Mouse (Mus musculus): ENCODE measurements at regions not wholly inside any gene's neighbourhood (a gene's known extent, or its start where the extent isn't known, plus 50 kb on each side); places are given as distances from the start of the nearest gene placed in this dataset.
"Not testable (repeated sequence)": the region's sequence is repeated elsewhere in the genome, so short reads cannot be mapped to it uniquely, and the experiment has no call there.

DNA sequence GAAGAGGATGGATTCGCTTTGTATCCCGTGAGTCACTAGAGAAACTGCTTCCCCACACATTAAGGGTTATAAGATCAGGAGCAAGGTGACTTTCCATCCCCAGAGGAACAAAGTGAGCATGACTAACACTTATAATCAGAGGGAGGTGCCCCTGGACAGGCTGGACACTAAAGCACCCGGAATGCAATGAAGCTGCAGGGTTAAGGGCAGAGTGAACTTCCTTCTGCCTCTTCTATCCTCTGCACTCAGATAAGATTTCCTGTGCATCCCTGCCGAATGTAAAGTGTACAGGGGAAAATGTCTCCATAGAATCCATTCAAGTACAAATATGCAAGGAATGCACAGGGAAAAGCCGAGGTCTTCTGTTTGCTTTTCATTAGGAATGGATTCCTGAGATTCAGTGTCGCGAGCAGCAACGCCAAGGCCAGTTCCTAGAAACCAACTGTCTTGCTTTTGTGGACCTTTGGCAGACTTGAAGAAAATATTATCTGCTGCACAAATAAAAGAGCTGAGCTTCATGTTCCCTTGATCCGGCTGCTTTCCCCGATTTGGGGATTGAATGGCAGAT lies 58.5 kb upstream of the Fbxl7 start:
- no peak for DNase-seq

DNA sequence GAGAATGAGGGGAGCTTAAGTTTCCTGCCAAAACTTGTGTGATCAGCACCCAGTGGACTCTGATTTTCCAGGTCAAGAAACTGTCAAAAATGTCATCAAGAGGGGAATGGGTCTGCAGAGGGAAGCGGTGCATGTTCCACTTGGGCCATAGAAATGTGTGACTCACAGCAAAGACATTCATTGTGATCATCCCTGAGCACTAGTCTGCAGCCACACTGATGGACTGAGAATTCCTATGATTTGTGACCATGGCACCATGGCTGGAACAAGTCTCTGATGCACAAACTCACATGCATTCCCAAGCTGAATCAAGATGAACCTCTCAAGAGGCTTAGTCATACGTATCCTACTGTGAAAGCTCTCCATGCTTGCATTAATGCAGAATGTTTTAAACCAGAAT lies 63.6 kb upstream of the Fbxl7 start:
- no peak for DNase-seq

DNA sequence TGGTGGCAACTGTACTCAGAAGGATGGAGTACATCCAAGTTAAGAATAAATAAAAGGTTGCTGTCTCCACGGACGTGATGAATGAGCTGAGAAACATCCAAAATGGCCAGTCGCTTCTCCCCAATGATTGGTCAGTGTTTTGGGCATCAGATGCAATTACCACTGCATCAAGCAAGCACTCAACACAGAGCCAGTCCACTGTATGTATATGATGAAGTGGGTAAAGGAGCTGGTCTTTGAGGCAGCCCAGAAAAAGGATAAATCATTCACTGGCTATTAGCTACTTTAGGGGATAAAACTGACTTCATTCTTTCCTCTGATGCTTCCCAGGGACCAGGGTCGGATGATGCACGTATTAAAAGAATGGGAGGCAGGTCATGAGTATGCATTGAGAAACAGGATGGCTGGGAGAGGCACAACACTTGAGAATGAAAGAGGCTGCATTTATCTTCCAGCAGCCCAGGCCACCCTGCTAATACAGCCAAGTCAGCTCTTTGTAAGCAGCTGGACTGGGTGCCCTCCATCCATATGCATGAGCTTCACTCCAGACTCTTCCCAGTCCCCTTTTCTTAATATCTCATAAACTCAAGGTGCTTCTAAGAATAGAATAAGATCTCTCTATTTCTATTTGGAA lies 73.1 kb upstream of the Fbxl7 start:
- no peak for DNase-seq

DNA sequence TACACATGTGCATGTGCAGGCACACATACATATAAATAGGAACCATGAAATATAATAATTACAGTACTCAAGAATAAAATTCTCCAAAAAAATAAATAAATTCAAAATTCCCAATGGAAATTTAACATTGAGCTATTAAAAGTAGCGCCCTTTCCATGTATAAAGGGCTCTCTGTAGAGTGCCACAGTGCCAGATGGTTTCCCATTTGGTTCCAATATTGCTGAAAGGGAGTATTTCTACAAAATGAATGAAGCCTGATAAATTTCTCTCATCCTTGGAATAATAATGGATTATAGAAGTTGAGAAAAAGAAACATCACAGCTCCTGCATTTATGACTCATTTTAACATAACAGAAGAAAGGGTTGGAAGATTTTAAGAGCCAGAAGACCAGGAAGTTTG lies 75.4 kb upstream of the Fbxl7 start:
- DNase-seq, result no peak

DNA sequence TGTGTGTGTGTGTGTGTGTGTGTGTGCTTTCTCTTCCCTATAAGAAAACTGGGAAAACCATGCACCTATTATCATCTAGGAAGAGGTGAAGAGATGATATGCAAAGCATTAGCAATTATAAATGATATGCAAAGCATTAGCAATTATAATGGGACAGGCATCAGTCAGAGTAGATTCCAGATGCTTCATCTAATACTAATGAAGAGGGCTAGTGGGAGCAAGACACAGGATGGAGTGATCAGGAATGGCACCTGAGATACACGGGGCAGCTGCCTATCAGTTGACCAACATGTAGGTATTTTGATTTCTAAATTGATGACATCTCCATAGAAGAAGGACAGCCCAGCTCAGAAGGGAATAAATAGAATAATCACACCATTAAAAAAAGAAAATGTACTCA lies 97.7 kb upstream of the Fbxl7 start:
- no peak for DNase-seq

DNA sequence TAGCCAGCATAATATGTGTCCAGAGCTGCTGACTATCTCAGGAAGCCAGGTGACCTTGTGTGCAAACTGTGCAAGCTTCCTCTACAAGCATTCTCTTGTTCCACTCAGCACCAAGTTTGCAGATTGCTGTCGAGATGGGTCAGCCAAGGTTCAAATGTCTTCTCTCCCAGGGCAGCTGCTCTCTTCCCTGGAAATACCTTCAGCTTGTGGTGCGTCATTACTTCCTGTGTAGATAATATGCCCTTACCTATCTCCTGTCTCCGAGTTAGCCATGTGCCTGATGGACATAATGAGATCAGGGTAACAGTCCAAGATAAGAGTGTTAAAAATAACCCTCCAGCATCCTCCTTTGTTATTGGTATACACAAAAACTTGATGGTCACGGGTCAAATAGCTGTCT lies 113.7 kb upstream of the Fbxl7 start:
- peak; percentile 6 for DNase-seq

DNA sequence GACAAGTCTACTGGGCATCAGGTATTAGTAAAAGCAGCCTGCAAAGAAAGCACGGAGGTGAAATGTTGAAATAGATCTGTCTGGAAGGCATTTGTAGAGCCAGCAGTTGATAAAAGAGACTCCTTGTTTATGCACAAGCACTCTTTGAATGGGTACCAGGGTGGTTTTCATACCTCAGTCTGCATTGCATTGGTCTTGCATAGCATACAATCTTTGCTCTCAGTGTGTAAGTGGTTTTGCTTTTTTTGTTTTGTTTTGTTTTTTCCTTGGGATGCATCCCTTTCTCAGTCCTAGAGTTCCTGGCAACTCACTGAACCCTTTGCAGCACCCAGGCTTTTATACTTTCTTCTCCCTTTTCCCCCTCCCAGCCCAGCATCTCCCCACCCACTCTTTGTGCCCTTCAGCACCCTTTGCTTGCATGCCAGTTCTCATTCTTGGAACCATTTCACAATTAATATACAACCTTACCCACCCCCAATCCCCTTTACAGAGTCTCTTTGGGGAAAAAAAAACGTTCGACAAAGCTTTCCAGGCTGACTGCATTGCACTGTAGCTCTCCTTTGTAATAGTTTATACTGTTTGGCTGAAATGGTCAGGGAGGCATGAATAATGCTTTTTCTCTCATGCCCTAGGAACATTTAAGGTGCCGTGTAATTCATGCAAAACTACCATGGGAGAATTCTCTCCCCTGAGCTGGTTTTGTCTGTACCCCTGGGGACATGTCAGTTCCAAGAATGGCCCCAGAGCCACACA lies 118.7 kb upstream of the Fbxl7 start:
- no peak for DNase-seq

DNA sequence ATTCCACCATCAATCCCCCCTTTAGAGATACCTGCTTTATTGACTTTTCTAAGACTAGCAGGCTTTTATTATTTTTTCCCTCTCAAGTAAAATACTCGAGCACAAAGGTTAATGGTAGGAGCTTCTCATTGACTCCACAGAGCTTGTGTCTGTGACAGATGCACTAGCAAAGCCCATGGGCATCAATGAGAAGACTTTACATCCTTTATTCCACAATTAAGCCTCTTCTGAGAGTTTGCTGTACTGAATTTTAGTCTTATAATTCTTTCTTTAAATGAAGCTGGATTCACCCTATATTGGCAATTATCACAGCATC lies 119.2 kb upstream of the Fbxl7 start:
- DNase-seq, result no peak

DNA sequence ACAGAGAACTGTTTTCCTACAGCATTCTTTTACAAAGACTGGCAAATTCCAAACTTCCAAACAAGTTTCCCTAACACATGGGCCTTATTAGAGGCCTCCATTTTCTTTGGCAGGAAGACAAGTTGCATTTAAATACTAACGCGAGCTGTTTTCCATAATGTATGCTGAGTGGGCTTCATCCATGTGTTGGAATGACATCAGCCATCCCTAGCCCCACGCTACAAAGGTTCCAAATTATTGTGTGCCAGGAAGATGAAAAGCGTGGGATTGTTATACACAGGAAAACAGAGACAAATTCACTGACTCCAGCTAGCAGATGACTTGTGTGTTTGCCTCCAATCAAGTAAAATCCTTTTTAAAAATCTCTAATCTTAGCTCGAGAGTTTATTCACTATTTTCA lies 125.1 kb upstream of the Fbxl7 start:
- no peak for DNase-seq

DNA sequence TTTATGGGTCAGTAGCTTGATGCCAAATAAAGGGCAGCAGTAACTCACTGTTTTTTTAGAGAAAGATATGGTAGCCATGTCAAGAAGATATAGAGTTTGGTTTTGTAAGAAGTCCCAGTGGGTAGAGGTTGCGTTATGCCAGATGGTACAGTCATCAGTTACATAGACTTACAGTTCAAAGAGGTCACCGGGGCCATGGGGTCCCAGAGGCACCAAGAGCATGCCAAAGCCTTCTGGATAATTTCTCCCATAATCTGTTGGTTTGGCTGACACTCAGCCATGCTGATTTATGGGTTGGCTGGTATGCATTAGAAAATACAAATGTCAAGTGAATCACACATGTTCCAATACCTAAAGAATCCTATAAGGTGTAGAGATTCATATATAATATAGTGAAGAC lies 137.9 kb upstream of the Fbxl7 start:
- no peak for DNase-seq

DNA sequence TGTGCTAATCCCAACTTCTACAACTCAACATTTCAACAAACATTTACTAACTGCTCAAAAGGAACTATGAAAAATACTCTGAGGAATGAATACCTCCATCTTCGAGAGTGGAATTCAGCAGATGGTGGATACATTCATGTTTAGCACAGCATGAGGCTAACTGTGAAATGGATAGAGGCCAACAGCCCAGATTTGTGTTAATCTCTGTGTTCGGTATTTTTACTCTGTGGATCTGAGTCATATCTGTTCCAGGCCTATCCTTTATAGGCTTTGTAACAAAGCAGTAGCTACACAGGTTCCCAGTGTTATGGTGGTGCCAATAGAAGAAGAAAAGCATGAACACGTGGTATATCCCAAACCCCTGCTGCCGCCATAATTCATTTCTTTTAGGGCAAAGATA lies 148.4 kb upstream of the Fbxl7 start:
- DNase-seq, result no peak

DNA sequence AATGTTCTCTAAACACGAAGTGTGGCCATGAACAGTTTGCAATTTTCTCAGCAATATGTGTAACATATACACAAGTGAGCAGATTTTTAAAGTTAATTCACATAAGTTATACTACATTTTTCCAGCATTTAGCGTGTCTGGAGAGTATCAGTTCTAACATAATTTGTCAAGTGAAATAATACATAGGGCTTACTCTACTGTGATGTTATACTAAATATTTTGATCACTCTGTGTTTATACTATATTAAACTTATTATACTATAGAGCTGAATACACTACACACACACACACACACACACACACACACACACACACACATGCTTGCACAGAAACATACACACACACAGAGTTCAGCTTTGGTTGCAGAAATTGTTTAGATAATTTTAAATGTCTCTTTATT lies 155.3 kb upstream of the Fbxl7 start:
- no peak for DNase-seq

DNA sequence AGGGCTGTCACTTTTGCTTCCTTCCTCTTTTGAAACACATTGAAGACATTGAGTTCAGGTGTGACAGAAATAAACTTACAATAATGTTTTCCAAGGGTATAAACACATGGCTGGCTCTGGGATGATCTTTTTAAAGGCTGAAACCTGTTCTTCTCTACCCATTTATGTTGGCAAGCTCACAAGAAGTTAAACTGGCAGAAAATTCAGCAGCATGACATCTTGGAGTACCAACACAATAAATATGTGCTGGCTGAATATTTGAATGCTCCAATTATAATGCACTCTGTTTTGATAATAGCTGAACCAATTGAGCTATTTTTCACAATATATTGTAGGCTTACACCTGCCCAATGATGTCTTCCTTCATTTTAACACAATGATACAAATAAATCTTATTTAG lies 168.1 kb upstream of the Fbxl7 start:
- DNase-seq, result no peak

DNA sequence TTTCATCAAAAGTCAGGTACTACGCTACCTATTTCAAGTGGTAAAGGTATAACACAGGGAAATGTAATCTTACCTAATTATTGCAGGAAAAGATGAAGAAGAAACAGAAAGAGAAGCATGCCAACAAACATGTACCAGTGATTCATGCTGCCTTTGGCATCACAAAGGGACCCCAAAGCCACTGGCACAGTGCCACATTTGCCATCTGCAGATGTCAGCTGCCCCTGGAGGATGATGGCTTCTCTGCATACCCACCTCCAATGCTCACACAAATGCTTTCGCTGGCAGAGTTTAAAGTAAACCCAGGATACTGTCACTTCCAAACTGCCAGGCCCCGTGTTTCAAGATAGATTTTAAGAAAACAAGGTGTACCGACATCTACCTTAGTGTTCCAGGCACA lies 168.6 kb upstream of the Fbxl7 start:
- DNase-seq, result no peak

DNA sequence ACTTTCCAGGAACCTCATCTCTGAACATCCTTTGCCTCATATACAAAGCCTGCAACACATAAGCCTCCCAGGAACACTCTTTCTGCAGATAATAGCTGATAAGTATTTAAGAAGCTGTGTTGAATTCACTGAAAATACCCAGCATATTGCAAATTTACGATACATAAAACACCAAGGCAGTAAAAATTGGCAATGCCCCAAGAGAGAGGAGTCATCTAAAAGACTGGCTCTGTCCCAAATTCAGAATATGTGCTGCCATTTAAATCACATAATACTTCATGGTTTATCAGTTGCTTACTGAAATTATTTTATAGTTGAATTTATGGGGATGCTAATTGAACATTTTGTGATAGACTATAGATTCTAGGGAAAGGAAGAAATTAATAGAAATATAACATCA lies 172.3 kb upstream of the Fbxl7 start:
- no peak for DNase-seq

DNA sequence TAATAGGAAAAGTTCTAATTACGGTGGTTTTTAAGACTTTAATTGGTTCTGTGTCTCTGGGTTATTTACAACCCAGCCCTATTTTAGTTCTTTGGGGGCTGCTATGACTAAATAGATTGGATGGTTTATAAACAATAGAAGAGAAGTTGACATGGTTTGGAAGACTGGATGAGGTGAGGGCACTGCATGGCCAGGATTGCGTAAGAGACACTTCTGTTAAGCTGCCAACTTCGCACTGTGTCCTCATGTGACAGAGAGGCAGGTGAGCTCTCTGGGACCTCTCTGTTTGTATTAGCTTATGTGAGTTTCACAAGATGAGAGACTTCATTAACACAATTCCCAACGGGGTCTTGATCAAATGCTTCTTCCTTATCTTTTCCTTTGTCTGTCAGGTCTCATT lies 182.5 kb upstream of the Fbxl7 start:
- DNase-seq, result no peak

DNA sequence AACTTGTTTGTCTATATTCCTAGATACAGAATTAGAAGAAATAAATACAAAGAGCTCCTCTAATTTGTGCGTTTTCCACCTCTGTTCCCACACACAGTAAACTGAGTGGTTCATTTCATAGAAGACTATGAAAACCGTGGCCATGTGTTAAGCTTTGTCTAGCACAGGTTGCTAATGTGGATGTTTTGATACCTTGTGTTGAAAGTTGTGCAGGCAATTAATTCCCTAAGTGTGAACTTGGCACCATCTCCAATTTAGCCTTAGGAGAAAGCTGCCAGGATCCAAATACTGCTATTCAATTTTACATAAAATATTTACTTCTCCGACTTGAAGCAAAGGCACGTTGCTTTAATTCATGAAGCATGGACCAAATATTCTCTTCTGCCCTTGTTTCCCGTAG lies 187.4 kb upstream of the Fbxl7 start:
- DNase-seq, result no peak

DNA sequence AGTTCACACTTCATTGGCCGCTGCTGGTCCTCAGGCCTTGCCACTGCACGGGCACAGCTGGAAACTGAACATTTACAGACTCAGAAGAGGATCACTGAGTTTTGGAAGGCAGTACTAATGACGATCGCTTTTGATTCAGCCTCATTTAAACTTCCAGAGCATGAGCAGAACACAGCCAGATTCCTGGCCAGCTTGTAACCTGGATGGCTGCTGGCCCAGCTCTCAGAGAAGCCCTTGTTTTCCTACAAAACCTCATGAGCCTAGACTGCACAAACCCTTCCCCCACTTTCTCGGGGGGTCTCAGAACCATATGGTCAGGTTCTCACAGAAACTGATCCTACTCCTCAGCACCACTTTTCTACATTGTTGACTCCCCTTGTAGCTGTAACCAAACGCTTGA lies 188.2 kb upstream of the Fbxl7 start:
- no peak for DNase-seq

DNA sequence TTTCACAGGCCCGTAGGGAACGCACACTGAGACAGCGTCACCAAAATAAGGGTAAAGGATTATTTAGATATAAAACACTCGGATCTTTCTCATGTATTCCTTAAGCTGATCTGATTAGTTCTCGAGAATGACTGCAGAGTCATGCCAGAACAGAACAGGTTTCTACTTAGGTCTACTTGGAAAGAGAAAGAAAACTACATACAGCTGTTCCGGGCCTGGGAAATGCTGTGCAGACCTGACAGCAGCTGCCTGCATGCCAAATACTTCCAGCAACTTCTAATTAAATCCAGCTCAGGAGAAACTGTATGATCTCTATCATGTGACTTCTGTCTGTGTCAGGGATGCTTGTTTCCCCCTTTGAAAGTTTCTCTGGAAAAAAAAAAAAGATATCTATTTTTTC lies 193.8 kb upstream of the Fbxl7 start:
- no peak for DNase-seq

DNA sequence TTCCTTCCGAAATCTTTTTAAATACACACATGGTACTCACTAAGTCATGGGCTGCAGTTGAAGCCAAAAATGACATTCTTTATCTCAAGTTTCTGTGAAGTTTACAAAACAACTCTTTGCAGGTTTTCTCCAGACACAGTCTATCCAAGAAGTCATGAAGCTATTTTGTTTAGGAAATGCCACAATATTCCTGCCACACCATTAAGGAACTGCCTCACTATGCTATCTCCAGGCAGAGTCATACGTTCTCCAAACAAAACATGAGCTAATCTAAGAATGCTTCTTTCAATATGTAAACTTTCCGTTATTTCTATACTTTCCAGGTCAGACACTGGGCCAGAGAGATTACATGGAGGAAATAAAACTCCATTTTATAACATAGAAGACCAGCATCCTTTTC lies 198.7 kb upstream of the Fbxl7 start:
- no peak for DNase-seq

DNA sequence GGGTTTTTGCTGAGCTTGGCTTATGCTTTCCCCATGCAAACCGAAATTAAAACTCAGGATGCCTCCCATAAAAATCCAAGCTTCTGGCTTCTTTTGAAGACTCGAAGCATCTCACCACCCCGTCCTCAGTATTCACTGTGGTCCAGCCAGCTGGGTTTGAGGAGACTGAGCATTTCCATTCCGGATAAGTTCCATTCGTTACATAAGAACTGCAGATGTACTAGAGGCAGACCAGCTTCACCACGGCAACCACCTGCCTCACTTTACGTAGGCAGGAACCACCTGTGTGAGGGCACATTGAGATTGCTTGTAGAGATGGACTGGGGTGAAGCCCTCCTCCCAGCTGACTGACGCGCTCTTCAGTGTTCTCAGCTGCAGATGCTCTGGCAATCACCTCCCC lies 199.9 kb upstream of the Fbxl7 start:
- DNase-seq, result no peak

DNA sequence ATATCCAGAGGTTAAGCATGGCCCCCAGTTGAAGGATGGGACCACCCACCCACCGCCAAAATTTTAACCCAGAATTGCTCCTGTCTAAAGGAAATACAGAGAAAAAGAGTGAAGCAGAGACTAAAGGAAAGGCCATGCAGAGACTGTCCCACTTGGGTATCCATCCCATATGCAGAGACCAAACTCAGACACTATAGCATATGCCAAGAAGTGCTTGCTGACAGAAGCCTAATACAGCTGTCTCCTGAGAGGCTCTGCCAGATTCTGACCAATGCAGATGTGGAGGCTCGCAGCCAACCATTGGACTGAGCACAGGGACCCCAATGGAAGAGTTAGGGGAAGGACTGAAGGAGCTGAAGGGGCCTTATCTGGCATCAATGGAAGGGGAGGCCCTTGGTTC lies 206.2 kb upstream of the Fbxl7 start:
- not testable (repeated sequence) for DNase-seq

DNA sequence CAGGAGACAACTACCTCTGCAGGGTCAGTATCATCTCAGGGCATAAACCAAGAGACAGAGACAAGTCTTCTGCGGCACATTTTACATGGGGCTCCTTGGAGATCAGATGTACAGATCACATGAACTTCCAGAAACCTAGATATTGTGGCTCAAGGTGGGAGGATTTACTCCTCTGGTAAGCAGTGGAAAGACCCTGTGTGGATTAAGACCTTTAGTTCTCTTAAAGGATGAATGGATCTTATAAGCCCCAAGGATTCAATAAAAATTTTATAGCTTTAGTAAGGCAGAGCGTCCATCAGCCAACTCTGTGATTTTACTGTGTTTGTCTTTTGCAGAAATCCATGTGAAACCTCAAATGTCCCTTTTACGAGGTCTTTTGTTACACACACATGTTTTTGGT lies 213.8 kb upstream of the Fbxl7 start:
- DNase-seq, result no peak

DNA sequence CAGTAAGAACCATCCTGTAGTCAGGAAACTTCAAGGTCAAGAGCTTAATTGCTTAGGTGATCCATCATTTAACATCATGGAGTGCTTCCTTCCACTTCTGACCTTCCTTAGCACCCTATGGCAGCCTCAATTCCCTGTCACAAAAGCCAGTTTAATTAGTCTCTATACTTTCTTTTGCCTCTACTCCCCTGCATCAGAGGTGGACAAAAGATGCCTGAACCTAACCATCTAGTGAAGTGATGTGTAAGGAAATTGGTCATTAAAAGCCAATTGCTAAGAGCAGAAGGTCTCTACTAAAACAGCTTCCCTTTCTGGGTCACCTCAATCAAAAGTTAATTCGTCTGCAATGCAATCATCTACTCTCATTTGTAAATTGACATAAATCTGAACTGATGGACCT lies 234.3 kb upstream of the Fbxl7 start:
- DNase-seq, result no peak
